Mouse (Mus musculus) C2C12 (cell line): ENCODE results near the gene Pitx1.

Source experiments
- CEBPB ChIP-seq: IDR thresholded peaks from one replicate; pipeline ENCODE4 v1.6.1; 2011; ENCODE audit warnings: low read depth, mild to moderate bottlenecking, control low read depth, moderate library complexity
- CTCF ChIP-seq: IDR thresholded peaks from one replicate; pipeline ENCODE4 v1.5.1; 2011; ENCODE audit not compliant: control insufficient read depth, insufficient read depth, insufficient read length
- FOSL1 ChIP-seq: IDR thresholded peaks from one replicate; pipeline ENCODE4 v1.8.0; 2011; ENCODE audit warnings: mild to moderate bottlenecking, low read length; ENCODE audit not compliant: poor library complexity, insufficient read depth, severe bottlenecking
- MAX ChIP-seq: IDR thresholded peaks from one replicate; pipeline ENCODE4 v1.6.1; 2011; ENCODE audit warnings: mild to moderate bottlenecking, control low read depth
- MYOG ChIP-seq: IDR thresholded peaks from one replicate; pipeline ENCODE4 v1.6.1; 2011; ENCODE audit not compliant: control insufficient read depth, insufficient read length; ENCODE audit errors: extremely low read depth
- USF1 ChIP-seq: IDR thresholded peaks from one replicate; pipeline ENCODE4 v1.6.1; 2011; ENCODE audit warnings: low read depth, mild to moderate bottlenecking, control low read depth, moderate library complexity

GRCm38 (mm10) chr13:55831722-55832160, 4.3 kb downstream of the Pitx1 start:
- TF ChIP-seq CTCF = no peak
- no peak for TF ChIP-seq MAX
- TF ChIP-seq USF1 = no peak
- TF ChIP-seq MYOG = no peak
- TF ChIP-seq CEBPB = no peak
- TF ChIP-seq FOSL1 = no peak
